Mouse (Mus musculus) kidney, postnatal 4 days (tissue): ENCODE data around the gene Lrrc49.

Experiments
- DNase-seq, 2 experiments: peaks; one replicate each; pipeline ENCODE4 v3.0.0; 2021; ENCODE audit warnings: mixed read lengths in 2 of 2

Lrrc49 gene

DNA sequence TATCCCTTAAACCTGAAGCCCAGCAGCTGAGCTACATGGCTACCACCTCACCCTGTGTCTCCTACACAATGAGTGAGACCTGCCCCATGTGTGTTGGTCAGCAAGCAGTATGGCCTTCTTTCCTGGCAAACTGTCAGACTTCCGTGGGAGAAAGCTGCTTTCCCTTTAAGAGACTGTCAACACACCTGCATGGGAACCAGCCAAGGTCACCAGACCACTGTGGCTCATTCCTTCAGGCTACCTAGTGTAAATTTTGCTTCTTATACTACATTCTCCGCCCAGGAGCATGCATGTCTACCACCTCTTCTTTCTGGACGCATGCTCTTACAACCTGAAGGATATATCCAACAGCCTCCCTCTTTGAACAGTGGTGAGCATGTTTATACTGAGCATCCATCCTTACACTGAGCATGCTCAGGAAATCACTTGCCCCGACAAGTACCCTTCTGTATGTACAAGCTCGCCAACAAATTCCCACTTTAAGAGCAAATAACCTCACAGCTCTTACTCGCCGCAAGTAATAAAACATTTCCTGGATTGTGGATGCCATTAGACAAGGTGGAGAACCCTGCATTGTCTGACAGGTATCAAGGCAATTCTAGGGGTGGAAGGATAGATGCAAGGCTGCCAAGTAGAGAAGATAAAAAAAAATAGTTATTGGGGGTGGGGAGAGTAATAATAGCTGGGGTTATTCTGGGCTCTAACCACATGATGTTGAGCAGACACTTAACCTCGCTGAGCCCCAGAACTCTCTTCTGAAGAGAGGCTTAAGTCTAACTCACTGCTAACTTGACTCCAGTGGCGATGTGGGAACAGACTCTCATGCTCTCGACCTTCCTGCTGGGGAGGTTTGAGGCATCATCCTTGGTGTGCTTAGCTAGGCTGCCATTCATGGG lies 158.4 kb downstream of the Lrrc49 start:
- no peak for DNase-seq

- DNase-seq: no peak
Measured at GRCm38 (mm10) chr9:60528269-60528668, 159.7 kb downstream of the Lrrc49 start.

GRCm38 (mm10) chr9:60527836-60528235 lies 160.1 kb downstream of the Lrrc49 start:
- DNase-seq: no peak

DNA sequence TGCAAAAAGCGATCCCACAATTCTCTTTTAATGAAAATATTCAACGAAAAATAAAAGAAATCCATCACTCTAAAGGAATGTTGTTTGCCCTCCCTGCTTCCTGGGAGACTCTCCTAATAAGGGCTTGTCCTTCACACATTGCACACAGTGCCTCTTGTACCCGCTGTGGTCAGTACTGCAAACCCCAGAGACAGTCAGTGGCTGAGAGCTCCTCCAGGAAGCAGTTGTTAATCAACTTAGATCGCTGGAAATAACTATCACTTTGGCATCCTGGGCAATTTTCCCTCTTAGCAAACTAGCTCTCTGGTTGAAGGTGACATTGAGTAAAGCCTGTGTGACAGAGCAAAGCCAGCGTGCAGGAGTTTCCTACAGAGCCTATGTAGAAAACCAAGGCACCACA lies 160.9 kb downstream of the Lrrc49 start:
- DNase-seq: no peak

DNA sequence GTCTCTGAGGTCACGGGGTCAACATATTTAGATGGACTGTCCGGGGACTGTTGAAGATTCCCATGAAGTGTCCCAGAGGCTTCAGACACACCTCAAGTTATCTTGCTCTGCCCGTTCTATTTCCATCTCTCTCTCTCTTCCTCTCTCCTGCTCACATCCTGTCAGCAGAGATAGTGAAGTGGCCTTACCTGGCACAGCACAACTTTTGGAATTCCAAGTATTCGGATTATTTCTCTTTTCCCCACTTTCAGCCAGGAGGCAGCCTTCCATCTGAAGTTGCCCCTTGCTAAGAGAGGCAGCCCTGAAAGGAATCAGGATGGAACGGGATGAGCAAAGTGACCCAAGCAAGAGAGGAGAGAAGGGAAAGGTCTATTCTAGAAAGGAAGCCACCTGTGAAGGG lies 161.8 kb downstream of the Lrrc49 start:
- DNase-seq: no peak

GRCm38 (mm10) chr9:60521806-60522264 lies 166.1 kb downstream of the Lrrc49 start, which contains the start of gene Thsd4:
Gene Thsd4 (minus strand): TSS chr9:60522046.
- DNase-seq: peak; percentile 83 to 87

DNA sequence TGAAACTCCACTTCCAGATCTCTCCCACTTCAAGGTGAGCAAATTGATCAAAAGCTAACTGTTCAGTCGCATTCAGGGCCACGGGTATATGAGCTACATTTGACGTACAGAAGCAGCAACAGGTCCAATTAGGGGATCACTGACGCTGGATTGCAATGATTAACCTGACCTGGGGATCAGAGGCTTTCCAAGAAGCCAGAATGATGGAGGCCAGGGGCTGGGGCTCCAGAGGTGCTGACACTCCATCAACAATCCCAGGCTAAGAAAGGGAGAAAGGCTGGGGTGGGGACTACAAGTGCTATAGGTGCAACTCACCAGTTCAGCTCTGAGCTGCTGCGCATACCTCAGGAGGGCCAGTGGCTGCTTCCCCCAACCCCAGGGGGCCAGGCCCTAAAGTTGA lies 166.8 kb downstream of the Lrrc49 start:
- DNase-seq: no peak

- no peak for DNase-seq
Measured at GRCm38 (mm10) chr9:60519601-60520000, 168.4 kb downstream of the Lrrc49 start.
